Mouse (Mus musculus) mature B cell (primary cell): ENCODE data around the gene Akap8.

ENCODE experiments used
- in situ Hi-C: fragments of 300-500 bp; cut with MboI; formaldehyde crosslinking; loops from 2 replicates; pipeline ENCODE4 v1.14.3; 2019

Akap8 gene

GRCm38 (mm10) chr17:32284262-32285137 is 36.5 kb downstream of the Akap8 start, which contains the start of gene Brd4:
Gene Brd4, minus strand, starts transcription at chr17:32284722.
- in situ Hi-C loops = no loop called here

- in situ Hi-C loops = no loop called here
Measured at GRCm38 (mm10) chr17:32283771-32284221, 37.2 kb downstream of the Akap8 start.

GRCm38 (mm10) chr17:32283341-32283740 is 37.7 kb downstream of the Akap8 start:
- in situ Hi-C loops = no loop called here

- in situ Hi-C loops = no loop called here
Measured at GRCm38 (mm10) chr17:32281611-32282310, 39.3 kb downstream of the Akap8 start.

- in situ Hi-C loops = no loop called here
Measured at GRCm38 (mm10) chr17:32281126-32281525, 39.9 kb downstream of the Akap8 start.

GRCm38 (mm10) chr17:32280575-32280974 is 40.5 kb downstream of the Akap8 start:
- in situ Hi-C loops = no loop called here

GRCm38 (mm10) chr17:32277201-32277600 is 43.8 kb downstream of the Akap8 start:
- in situ Hi-C loops = no loop called here

- in situ Hi-C loops = no loop called here
Measured at GRCm38 (mm10) chr17:32275568-32275967, 45.5 kb downstream of the Akap8 start.

GRCm38 (mm10) chr17:32269151-32269550 is 51.9 kb downstream of the Akap8 start:
- in situ Hi-C loops = no loop called here

- in situ Hi-C loops = no loop called here
Measured at GRCm38 (mm10) chr17:32268540-32268960, 52.5 kb downstream of the Akap8 start.

GRCm38 (mm10) chr17:32268096-32268495 is 52.9 kb downstream of the Akap8 start:
- in situ Hi-C loops = no loop called here

- in situ Hi-C loops = no loop called here
Measured at GRCm38 (mm10) chr17:32267617-32268016, 53.4 kb downstream of the Akap8 start.

- in situ Hi-C loops = no loop called here
Measured at GRCm38 (mm10) chr17:32263672-32264071, 57.4 kb downstream of the Akap8 start.

- in situ Hi-C loops = no loop called here
Measured at GRCm38 (mm10) chr17:32262831-32263559, 58.0 kb downstream of the Akap8 start.

- in situ Hi-C loops = no loop called here
Measured at GRCm38 (mm10) chr17:32258869-32259268, 62.2 kb downstream of the Akap8 start.

- in situ Hi-C loops = no loop called here
Measured at GRCm38 (mm10) chr17:32257944-32258343, 63.1 kb downstream of the Akap8 start.

- in situ Hi-C loops = no loop called here
Measured at GRCm38 (mm10) chr17:32257452-32257851, 63.6 kb downstream of the Akap8 start.

- in situ Hi-C loops = no loop called here
Measured at GRCm38 (mm10) chr17:32256896-32257295, 64.1 kb downstream of the Akap8 start.
